In the genomic region with DNA sequence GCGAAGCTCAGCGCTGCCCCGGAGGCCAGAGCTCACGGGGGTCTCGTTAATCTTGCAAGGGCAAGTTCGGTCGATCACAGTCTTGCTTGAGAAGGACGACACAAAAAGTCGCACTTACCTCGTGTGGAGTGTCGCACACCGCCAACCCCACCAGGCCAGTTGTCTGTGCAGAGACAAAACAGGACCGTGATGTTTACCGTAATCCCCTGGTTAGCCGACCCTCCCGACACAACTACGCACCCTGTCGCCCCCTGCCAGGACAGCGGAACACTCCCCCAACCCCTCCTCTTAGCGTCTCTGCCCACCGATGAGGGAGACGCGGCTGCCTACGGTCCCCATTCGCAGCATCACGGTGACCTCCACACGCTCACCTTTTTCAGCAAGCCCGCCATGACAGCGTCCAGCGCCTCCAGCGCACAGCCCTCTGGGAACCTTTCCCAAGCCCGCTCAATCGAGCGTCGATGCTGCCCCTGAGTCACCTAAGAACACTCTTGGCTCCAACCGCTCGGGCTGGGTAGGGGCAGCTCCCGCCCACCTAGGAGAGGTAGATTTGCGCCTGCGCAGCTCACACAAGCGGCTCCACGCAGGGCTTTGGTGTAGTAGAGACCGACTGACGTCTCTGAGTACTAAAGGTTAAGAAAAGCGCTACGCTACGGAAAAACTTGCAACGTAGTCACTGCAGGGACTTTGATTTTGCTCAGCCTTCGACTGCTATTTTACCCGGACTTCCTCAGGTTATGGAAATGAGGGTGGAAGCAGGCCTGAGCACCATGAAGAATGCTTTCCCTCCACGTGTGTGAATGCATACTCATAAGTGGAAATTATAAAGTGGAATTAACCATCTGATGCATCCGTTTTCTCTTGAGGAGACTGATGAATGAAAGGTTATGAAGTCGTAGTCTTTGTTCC, we compare ENCODE assay signal across 1 mouse cellular context.
TF ChIP-seq lines count a peak whose summit lies in the region.

A gene (minus strand): TSS at position 859 of the 909 bp plus-strand sequence.

TF ChIP-seq in myocyte, 11 proteins besides CTCF, POLR2A, EP300 and RAD21 (continued from another document):
- no peak for TF ChIP-seq CEBPB (IDR thresholded peaks at IDR 0.05; ENCODE audit: insufficient read depth, poor library complexity, severe bottlenecking)
- no peak for TF ChIP-seq TCF12 (IDR thresholded peaks at IDR 0.05; ENCODE audit: insufficient read depth, poor library complexity, severe bottlenecking)
- no peak for TF ChIP-seq MAX (IDR thresholded peaks at IDR 0.05; ENCODE audit: low read depth)
- peak; percentile 90 for TF ChIP-seq POLR2AphosphoS2 (IDR thresholded peaks at IDR 0.05; ENCODE audit: insufficient read length, low read depth)
- TF ChIP-seq E2F4 (IDR thresholded peaks at IDR 0.05; ENCODE audit: insufficient read depth), result peak; percentile 74
